Comparison of ENCODE assay signal across 8 mouse cellular contexts in the genomic region with DNA sequence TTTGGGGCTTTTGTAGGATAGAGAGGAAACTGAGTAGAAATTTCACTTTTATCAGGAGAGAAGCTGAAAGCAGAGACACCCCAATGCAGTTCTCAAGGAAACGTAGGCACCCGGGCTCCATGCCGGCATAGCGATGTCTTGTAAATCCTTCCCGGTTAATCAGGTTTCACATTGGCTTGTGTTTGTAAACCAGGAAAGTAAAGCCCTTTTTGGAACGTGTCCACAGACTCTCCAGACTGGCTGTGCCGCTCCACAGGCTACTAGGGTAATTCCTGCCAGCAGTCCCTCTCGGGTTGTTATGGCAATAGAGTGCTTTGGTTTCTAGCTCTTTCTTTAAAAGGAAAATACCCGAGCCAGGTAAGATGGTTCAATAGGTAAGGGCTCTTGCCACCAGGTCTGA. TPM values are rescaled to one million over a fixed set of nuclear protein-coding genes. Genes with fewer than 3 reads are reported as not detected.
A peak's percentile ranks its signal among the peaks of the same experiment; 100 is the strongest.
DNase-seq lines count a peak whose midpoint lies in the region; ATAC-seq lines count a peak whose summit lies in the region.

No protein-coding gene starts in this region.

- WGBS in heart, embryonic 11.5 days (ENCODE audit: insufficient replicate concordance), result 72% methylated on average over 9 of the region's 9 CpGs

- no peaks in the 10 kb centered on the region for H3K27me3 ChIP-seq in heart, embryonic 11.5 days (ENCODE audit: control insufficient read depth, insufficient read depth, low read length)

- no peaks in the 10 kb centered on the region for H3K36me3 ChIP-seq in heart, embryonic 11.5 days (ENCODE audit: control insufficient read depth, insufficient read depth, low read length)

- ATAC-seq in heart, embryonic 11.5 days (replicated peaks; ENCODE audit: insufficient number of reproducible peaks, low FRiP score, low TSS enrichment), result no peak

- no peak overlapping the region for H3K4me2 ChIP-seq in heart, embryonic 11.5 days

- no peak overlapping the region for H3K9ac ChIP-seq in heart, embryonic 11.5 days (ENCODE audit: low read depth, low read length)

- H3K4me1 ChIP-seq in heart, embryonic 11.5 days (ENCODE audit: control insufficient read depth, insufficient read depth, low read length), result peaks cover 19% of the 10 kb centered on the region

- H3K4me3 ChIP-seq in heart, embryonic 11.5 days (ENCODE audit: low read depth, low read length), result no peak overlapping the region

- DNase-seq in heart, adult 11 months, result peak; percentile 94
- DNase-seq in retina, postnatal 7 days (ENCODE audit: low read depth, low spot score), result peak; percentile 17
- no peak for DNase-seq in retina, postnatal 1 day
- DNase-seq in heart, postnatal 4 days, result peak; percentile 48
- DNase-seq in lung, postnatal 14 days, result peak; percentile 63
- no peak for DNase-seq in urinary bladder, postnatal 25 days (ENCODE audit: low spot score)
- no peak for DNase-seq in spleen, postnatal 36 days (ENCODE audit: low spot score in 2 of 2)

- 0 out of 2 replicates have a peak, but pooled peaks cover 3% of the 10 kb centered on the region for H3K9me3 ChIP-seq in heart, embryonic 11.5 days (replicated peaks; ENCODE audit: control insufficient read depth, low read length)

- H3K27ac ChIP-seq in heart, embryonic 11.5 days (ENCODE audit: low read depth, low read length), result no peak overlapping the region

RNA-seq across cellular contexts. Expression of a gene that starts 40.6 kb away (rescaled TPM):
- polyA plus RNA-seq in heart, embryonic 11.5 days (2014; fragmentation: Nextera tagmentation; extraction: Ambion mirVana), result 15.5 and 20.9 TPM in 2 replicates
- 10 to 100 TPM; 19.9 to 20.0 TPM for total RNA-seq in heart, postnatal 4 days (2021)

Comparison
In these comparisons a context has a peak if more than half of its experiments do, and no peak if none do; other contexts are left out.
1. DNase-seq: peak in heart, adult 11 months (single experiment), retina, postnatal 7 days (single experiment), heart, postnatal 4 days (single experiment) and lung, postnatal 14 days (single experiment); none in retina, postnatal 1 day (single experiment), urinary bladder, postnatal 25 days (single experiment) and spleen, postnatal 36 days (0 of 2).